Mouse (Mus musculus): Measurements from ENCODE around the gene Rpl34. TPM values are rescaled to one million over a fixed set of nuclear protein-coding genes. Genes with fewer than 3 reads are reported as not detected.

Gene Rpl34
- polyA plus RNA-seq, 1 experiment from 2014 or later: 704 TPM

- H3K27ac ChIP-seq (replicated peaks in 1 of 2; ENCODE audit: control insufficient read depth in 1 of 2, insufficient read depth in 1 of 2, low read depth in 2 of 2, low read length in 2 of 2): peak overlapping the region; percentile 77 to 86
- ATAC-seq (ENCODE audit: insufficient number of reproducible peaks, insufficient read depth, low FRiP score, low read depth): peak; percentile 67
- WGBS: 3% methylated on average over 20 of the region's 20 CpGs
- H3K4me1 ChIP-seq (ENCODE audit: control insufficient read depth in 2 of 2, insufficient read depth in 2 of 2, low read length in 2 of 2): peaks cover 7 to 9% of the 10 kb centered on the region in 2 experiments; a peak in 3 of 4 replicates
- H3K36me3 ChIP-seq (ENCODE audit: control insufficient read depth, insufficient read depth, low read length): peaks cover 16% of the 10 kb centered on the region
- H3K27me3 ChIP-seq (ENCODE audit: control insufficient read depth, insufficient read depth, low read length): no peaks in the 10 kb centered on the region
- peak overlapping the region; percentile 94 for H3K4me2 ChIP-seq (ENCODE audit: low read length)
- peak overlapping the region; percentile 71 for H3K9ac ChIP-seq (ENCODE audit: low read length)
- no peaks in the 10 kb centered on the region for H3K9me3 ChIP-seq (ENCODE audit: control insufficient read depth, low read length)
- H3K4me3 ChIP-seq (ENCODE audit: control insufficient read depth in 1 of 2, insufficient read depth in 1 of 2, low read depth in 1 of 2, low read length in 2 of 2): peak overlapping the region; percentile 44 to 47
Measured at GRCm38 (mm10) chr3:130690834-130691595, 39.2 kb downstream of the Rpl34 start.

GRCm38 (mm10) chr3:130689630-130690029 lies 40.6 kb downstream of the Rpl34 start:
- Histone ChIP-seq H3K4me3 (ENCODE audit: control insufficient read depth in 1 of 2, insufficient read depth in 1 of 2, low read depth in 1 of 2, low read length in 2 of 2) (no peak overlapping the region), H3K9me3 (ENCODE audit: control insufficient read depth, low read length) (no peaks in the 10 kb centered on the region), H3K4me2 (ENCODE audit: low read length) (no peak overlapping the region), H3K4me1 (ENCODE audit: control insufficient read depth in 2 of 2, insufficient read depth in 2 of 2, low read length in 2 of 2) (peaks cover 7 to 9% of the 10 kb centered on the region in 2 experiments; a peak in 3 of 4 replicates), H3K36me3 (ENCODE audit: control insufficient read depth, insufficient read depth, low read length) (peaks cover 3% of the 10 kb centered on the region), H3K27ac (replicated peaks in 1 of 2; ENCODE audit: control insufficient read depth in 1 of 2, insufficient read depth in 1 of 2, low read depth in 2 of 2, low read length in 2 of 2) (no peak overlapping the region), H3K27me3 (ENCODE audit: control insufficient read depth, insufficient read depth, low read length) (no peaks in the 10 kb centered on the region), H3K9ac (ENCODE audit: low read length) (no peak overlapping the region)
- 23% methylated on average over 12 of the region's 12 CpGs for WGBS
- no peak for ATAC-seq (ENCODE audit: insufficient number of reproducible peaks, insufficient read depth, low FRiP score, low read depth)

- no peaks in the 10 kb centered on the region for H3K36me3 ChIP-seq (ENCODE audit: control insufficient read depth, insufficient read depth, low read length)
- H3K4me2 ChIP-seq (ENCODE audit: low read length): no peak overlapping the region
- peaks cover 7 to 8% of the 10 kb centered on the region in 2 experiments; a peak in 3 of 4 replicates for H3K4me1 ChIP-seq (ENCODE audit: control insufficient read depth in 2 of 2, insufficient read depth in 2 of 2, low read length in 2 of 2)
- no peak overlapping the region for H3K27ac ChIP-seq (replicated peaks in 1 of 2; ENCODE audit: control insufficient read depth in 1 of 2, insufficient read depth in 1 of 2, low read depth in 2 of 2, low read length in 2 of 2)
- WGBS: 87% methylated on average over 1 of the region's 1 CpGs
- ATAC-seq (ENCODE audit: insufficient number of reproducible peaks, insufficient read depth, low FRiP score, low read depth): no peak
- no peak overlapping the region for H3K4me3 ChIP-seq (ENCODE audit: control insufficient read depth in 1 of 2, insufficient read depth in 1 of 2, low read depth in 1 of 2, low read length in 2 of 2)
- H3K27me3 ChIP-seq (ENCODE audit: control insufficient read depth, insufficient read depth, low read length): no peaks in the 10 kb centered on the region
- no peak overlapping the region for H3K9ac ChIP-seq (ENCODE audit: low read length)
- H3K9me3 ChIP-seq (ENCODE audit: control insufficient read depth, low read length): no peaks in the 10 kb centered on the region
Measured at GRCm38 (mm10) chr3:130687051-130687450, 43.1 kb downstream of the Rpl34 start.

GRCm38 (mm10) chr3:130685014-130685366 lies 45.2 kb downstream of the Rpl34 start:
- no peak overlapping the region for H3K4me3 ChIP-seq (ENCODE audit: control insufficient read depth in 1 of 2, insufficient read depth in 1 of 2, low read depth in 1 of 2, low read length in 2 of 2)
- H3K9me3 ChIP-seq (ENCODE audit: control insufficient read depth, low read length): no peaks in the 10 kb centered on the region
- WGBS: 81% methylated on average over 8 of the region's 8 CpGs
- H3K4me1 ChIP-seq (ENCODE audit: control insufficient read depth in 2 of 2, insufficient read depth in 2 of 2, low read length in 2 of 2): no peaks in the 10 kb centered on the region; a peak in 1 of 4 replicates
- no peak overlapping the region for H3K4me2 ChIP-seq (ENCODE audit: low read length)
- no peaks in the 10 kb centered on the region for H3K36me3 ChIP-seq (ENCODE audit: control insufficient read depth, insufficient read depth, low read length)
- ATAC-seq (ENCODE audit: insufficient number of reproducible peaks, insufficient read depth, low FRiP score, low read depth): no peak
- no peaks in the 10 kb centered on the region for H3K27me3 ChIP-seq (ENCODE audit: control insufficient read depth, insufficient read depth, low read length)
- no peak overlapping the region for H3K27ac ChIP-seq (replicated peaks in 1 of 2; ENCODE audit: control insufficient read depth in 1 of 2, insufficient read depth in 1 of 2, low read depth in 2 of 2, low read length in 2 of 2)
- no peak overlapping the region for H3K9ac ChIP-seq (ENCODE audit: low read length)

- no peaks in the 10 kb centered on the region for H3K27me3 ChIP-seq (ENCODE audit: control insufficient read depth, insufficient read depth, low read length)
- H3K4me3 ChIP-seq (ENCODE audit: control insufficient read depth in 1 of 2, insufficient read depth in 1 of 2, low read depth in 1 of 2, low read length in 2 of 2): no peak overlapping the region
- H3K9ac ChIP-seq (ENCODE audit: low read length): no peak overlapping the region
- no peaks in the 10 kb centered on the region for H3K9me3 ChIP-seq (ENCODE audit: control insufficient read depth, low read length)
- no peak overlapping the region for H3K4me2 ChIP-seq (ENCODE audit: low read length)
- WGBS: 85% methylated on average over 9 of the region's 9 CpGs
- ATAC-seq (ENCODE audit: insufficient number of reproducible peaks, insufficient read depth, low FRiP score, low read depth): no peak
- H3K36me3 ChIP-seq (ENCODE audit: control insufficient read depth, insufficient read depth, low read length): no peaks in the 10 kb centered on the region
- no peak overlapping the region for H3K27ac ChIP-seq (replicated peaks in 1 of 2; ENCODE audit: control insufficient read depth in 1 of 2, insufficient read depth in 1 of 2, low read depth in 2 of 2, low read length in 2 of 2)
- no peaks in the 10 kb centered on the region; a peak in 1 of 4 replicates for H3K4me1 ChIP-seq (ENCODE audit: control insufficient read depth in 2 of 2, insufficient read depth in 2 of 2, low read length in 2 of 2)
Measured at GRCm38 (mm10) chr3:130684276-130685013, 45.8 kb downstream of the Rpl34 start.

GRCm38 (mm10) chr3:130683836-130684235 lies 46.4 kb downstream of the Rpl34 start:
- WGBS: 60% methylated on average over 8 of the region's 8 CpGs

GRCm38 (mm10) chr3:130682183-130682582 lies 48.0 kb downstream of the Rpl34 start:
- Histone ChIP-seq H3K4me1 (ENCODE audit: control insufficient read depth in 2 of 2, insufficient read depth in 2 of 2, low read length in 2 of 2) (no peaks in the 10 kb centered on the region; a peak in 1 of 4 replicates), H3K4me3 (ENCODE audit: control insufficient read depth in 1 of 2, insufficient read depth in 1 of 2, low read depth in 1 of 2, low read length in 2 of 2) (no peak overlapping the region), H3K4me2 (ENCODE audit: low read length) (no peak overlapping the region), H3K27me3 (ENCODE audit: control insufficient read depth, insufficient read depth, low read length) (no peaks in the 10 kb centered on the region), H3K9me3 (ENCODE audit: control insufficient read depth, low read length) (no peaks in the 10 kb centered on the region), H3K9ac (ENCODE audit: low read length) (no peak overlapping the region), H3K27ac (replicated peaks in 1 of 2; ENCODE audit: control insufficient read depth in 1 of 2, insufficient read depth in 1 of 2, low read depth in 2 of 2, low read length in 2 of 2) (no peak overlapping the region), H3K36me3 (ENCODE audit: control insufficient read depth, insufficient read depth, low read length) (no peaks in the 10 kb centered on the region)
- WGBS: 73% methylated on average over 9 of the region's 9 CpGs
- ATAC-seq (ENCODE audit: insufficient number of reproducible peaks, insufficient read depth, low FRiP score, low read depth): no peak

More at GRCm38 (mm10) chr3:130683836-130684235, 46.4 kb downstream of the Rpl34 start:
- Histone ChIP-seq H3K9ac (ENCODE audit: low read length) (no peak overlapping the region), H3K4me3 (ENCODE audit: control insufficient read depth in 1 of 2, insufficient read depth in 1 of 2, low read depth in 1 of 2, low read length in 2 of 2) (no peak overlapping the region), H3K4me1 (ENCODE audit: control insufficient read depth in 2 of 2, insufficient read depth in 2 of 2, low read length in 2 of 2) (no peaks in the 10 kb centered on the region; a peak in 1 of 4 replicates), H3K36me3 (ENCODE audit: control insufficient read depth, insufficient read depth, low read length) (no peaks in the 10 kb centered on the region), H3K9me3 (ENCODE audit: control insufficient read depth, low read length) (no peaks in the 10 kb centered on the region), H3K4me2 (ENCODE audit: low read length) (no peak overlapping the region), H3K27me3 (ENCODE audit: control insufficient read depth, insufficient read depth, low read length) (no peaks in the 10 kb centered on the region), H3K27ac (replicated peaks in 1 of 2; ENCODE audit: control insufficient read depth in 1 of 2, insufficient read depth in 1 of 2, low read depth in 2 of 2, low read length in 2 of 2) (no peak overlapping the region)
- no peak for ATAC-seq (ENCODE audit: insufficient number of reproducible peaks, insufficient read depth, low FRiP score, low read depth)

Measured in heart, embryonic 14.5 days (tissue).